Mouse (Mus musculus): ENCODE measurements around the gene Gm9844.
"Not testable (repeated sequence)": the region's sequence is repeated elsewhere in the genome, so short reads cannot be mapped to it uniquely, and the experiment has no call there.

Gene Gm9844

DNA sequence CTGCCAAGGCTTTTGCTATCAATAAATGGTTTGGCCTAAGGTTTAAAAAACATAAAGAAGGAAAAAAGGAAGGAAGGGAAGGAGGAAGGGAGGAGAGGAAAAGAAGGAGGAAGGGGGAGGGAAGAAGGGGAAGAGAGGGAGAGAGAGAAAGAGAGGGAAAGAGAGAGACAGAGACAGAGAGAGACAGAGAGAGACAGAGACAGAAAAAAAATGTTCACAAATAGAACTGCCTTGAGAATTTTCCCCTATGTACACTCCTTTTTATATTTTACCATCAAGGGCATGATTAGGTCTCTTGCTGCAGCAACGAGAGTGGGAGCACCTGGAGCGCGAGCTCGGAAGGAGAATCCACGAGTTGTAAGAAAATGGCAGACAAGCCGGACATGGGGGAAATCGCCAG lies at the start of gene Gm9844:
Gene Gm9844, plus strand, starts transcription at position 301 of the 400 bp plus-strand sequence.
- no peak for DNase-seq (ENCODE audit: low spot score in 2 of 2)

DNA sequence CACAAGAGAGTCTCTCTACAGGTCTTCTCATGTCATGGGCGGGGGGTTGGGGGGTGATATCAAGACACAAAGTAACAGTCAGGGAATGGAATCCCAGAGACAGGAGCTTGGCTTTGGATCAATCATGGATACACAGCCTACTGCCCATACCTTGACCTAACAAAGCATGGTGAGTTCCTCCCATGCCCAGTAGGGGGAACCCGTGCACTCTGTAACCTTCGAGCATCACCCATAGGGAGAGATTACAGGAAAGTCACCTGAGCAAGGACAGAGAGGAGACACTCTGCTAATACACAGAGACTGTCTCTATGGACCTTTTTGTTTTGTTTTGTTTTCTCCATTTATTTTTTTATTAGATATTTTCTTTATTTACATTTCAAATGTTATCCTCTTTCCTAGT lies 44.5 kb upstream of the Gm9844 start:
- DNase-seq (ENCODE audit: low spot score in 2 of 2), result peak; percentile 75 to 80

DNA sequence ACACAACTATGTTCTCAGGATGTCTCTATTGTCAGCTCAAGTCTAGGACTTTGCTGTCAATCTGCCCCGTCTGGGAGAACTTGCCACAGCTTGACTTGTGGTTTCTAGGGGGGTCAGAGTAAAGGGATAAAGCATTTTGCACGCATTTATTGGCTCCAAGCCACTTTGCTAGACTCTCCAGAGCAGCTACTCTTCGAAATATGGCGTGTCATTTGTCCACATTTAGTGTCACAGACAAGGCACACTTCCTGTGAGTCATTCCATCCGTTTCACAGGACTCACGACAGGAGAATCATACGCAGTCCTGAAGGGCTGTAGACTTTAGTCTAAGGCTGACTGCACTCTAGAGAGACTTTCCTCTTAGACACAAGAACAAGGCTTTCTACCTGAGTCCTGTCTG lies 37.6 kb upstream of the Gm9844 start:
- no peak for DNase-seq (ENCODE audit: low spot score in 2 of 2)

DNA sequence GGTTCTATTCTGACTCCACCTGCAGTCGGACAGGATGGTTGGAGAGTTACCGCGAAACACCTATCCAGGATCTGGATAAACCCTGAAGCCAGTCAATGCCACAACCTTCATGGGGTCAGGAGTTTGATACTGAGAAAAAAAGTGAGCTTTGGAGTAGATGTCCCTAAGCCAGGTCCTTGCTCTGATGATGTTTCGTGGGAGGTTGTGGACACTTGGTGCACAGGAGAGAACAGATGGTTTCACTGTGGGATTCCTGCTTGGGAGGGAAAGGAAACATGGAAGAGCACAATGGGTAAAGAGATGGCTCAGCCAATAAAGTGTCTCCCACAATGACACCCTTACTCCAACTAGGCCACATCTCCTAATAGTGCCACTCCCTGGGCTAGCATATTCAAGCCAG lies 34.8 kb upstream of the Gm9844 start:
- DNase-seq (ENCODE audit: low spot score in 2 of 2), result no peak

DNA sequence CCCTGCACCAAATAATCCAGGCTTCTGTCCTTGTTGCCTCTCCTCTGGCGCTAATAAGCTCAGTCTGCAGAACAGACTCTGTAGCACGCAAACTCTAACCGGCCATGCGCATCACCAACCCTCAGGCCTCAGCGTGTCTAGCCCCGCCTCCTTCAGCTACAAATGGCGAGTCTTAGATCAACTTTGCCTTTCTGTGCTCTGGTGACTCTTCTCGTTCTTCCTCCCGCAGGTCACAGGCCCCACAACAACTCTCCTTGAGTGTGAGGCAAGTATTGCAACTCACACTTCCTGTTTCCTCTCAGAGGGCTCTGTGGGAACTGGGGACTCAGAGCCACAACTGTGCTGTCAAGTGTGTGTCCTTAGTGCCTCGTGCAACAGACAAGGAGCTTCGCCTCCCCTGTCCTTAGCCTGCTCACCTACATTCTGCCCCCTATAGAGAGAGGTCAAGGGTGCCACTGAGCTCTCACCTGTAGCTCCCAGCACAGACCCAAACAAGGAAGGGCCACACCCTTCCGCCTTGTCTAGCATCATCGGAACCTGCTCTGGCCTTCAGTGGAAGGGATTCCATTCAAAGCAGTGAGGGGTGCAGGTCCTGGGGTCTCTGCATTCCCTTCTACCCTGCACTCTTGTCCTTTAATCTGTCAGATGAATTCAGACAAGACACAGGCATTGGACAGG lies 23.1 kb upstream of the Gm9844 start:
- not testable (repeated sequence) for DNase-seq (ENCODE audit: low spot score in 2 of 2)

DNA sequence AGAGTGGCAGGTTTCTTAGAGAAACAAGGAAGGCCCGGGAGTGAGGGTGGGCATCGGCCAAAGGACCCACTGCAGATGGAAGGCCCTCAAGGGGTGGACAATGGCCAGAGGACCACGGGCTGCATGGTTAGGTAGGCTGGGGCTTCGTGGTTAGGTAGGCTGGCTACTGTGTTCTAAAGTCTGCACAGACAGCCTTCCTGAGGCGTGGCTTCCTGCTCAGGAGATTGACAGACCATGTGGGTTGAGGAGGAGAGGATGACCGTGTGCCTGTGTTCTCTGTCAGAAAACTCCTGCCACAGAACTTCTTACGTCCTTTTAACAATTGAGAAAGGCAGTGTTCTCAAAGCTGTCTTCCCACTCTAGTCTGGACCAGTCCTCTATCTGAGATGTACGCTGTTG lies 22.6 kb upstream of the Gm9844 start:
- no peak for DNase-seq (ENCODE audit: low spot score in 2 of 2)

DNA sequence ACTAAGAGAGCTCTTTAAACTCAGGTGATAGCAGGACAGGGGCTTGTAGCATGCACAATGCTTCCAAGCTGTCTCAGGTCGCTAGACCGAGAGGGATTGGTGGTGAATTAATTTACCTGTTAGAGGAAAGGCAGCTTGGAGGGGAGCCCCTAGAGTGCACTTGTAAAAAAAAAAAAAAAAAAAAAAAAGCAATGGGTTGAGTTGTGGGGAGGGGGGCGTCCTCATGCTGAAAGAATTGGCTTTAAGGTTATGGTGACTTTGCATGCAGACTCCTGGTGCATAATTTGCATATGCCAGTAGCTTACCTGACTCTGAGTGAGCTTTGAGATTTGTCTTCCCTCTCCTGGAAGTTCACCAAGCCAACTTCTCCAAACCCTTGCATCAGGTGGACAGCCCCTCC lies 21.7 kb upstream of the Gm9844 start:
- no peak for DNase-seq (ENCODE audit: low spot score in 2 of 2)

DNA sequence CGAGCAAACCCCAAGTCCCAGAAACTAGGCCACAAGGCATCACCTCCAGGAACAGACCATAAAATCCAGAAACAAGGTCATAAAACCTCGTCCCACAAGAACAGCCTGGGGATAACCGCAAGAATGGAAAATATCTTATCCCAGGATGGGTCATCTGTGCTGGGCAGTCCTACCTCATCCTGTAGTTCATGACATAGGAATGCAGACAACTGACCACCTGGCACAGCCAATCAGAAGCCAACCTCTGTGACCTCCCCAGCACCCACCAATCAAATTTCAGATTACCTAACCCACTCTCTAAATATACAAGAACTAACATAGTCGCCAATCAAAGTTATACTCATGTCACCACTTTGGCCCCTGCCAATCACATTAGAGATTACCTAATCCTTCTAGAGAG lies 21.0 kb upstream of the Gm9844 start:
- no peak for DNase-seq (ENCODE audit: low spot score in 2 of 2)

DNA sequence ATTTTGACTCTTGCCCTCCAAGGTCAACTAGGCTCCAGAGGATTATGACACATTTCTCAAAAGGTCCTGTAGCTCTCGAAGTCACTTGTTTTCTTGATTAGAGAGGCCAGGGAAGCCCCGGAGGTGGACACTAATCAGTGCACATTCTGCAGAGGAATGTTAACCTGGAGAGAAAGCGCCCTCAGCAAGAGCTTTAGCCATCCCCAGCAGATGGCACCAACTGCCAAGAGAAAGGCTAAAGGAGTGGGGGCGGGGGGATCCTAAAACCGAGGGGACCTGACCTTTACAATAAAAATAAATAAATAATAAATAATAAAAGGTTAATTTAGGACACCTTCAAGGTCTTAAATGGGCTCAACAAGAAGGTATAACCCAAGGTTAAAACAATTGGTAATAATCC lies 17.9 kb upstream of the Gm9844 start:
- no peak for DNase-seq (ENCODE audit: low spot score in 2 of 2)

DNA sequence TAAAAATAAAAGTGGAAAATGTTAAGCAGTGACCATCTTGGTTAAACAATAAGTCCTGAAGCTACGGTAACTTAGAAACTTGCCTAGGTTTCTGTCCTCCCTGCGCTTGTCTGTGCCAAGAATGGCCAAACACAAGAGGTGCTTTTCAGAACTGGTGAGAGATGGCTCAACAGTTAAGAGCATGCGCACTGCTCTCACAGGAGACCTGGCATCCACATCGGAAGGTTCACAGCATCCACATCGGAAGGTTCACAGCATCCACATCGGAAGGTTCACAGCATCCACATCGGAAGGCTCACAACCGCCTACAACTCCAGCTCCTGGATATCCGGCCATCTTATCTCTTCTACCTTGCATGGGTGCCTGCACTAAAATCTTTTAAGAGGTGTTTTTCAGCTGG lies 16.8 kb upstream of the Gm9844 start:
- DNase-seq (ENCODE audit: low spot score in 2 of 2), result no peak

DNA sequence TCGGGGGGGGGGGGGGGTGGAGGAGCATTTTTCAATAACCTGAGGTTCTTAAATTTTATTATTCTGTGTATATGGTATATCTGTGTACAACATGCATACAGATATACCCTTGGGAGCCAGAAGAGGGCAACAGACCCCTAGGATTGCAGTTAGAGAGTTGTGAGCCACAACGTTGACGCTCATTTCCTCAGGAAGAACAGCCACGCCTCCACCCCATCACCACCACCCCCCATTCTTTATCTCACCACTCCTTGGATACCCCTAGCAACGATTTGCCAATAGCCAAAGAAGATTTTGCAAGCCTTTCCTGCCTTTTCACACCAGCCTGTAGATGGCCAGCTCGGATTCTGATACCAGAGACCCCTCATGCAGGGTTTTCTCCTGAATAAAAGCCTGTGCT lies 16.3 kb upstream of the Gm9844 start:
- peak in 1 of 2 experiments; percentile 5 for DNase-seq (ENCODE audit: low spot score in 2 of 2)

DNA sequence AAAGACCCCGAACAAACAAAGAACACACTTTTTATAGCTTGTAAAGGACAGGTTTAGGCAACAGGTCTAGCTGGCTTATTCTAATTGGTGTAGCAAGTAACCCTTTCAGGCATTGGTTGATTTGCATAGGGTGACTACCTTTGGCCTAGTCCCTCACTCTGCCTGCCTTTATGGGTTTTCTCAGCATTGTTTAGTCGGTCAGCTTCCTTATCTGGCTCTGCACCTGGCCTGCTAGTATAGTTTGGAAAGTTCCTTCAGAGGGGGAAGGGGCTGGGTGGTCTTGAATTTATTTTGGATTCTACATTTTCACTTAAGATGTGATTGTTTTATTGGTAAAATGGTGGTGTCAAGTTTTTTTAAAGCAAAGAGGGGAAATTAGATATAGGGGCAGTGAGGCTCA lies 15.4 kb upstream of the Gm9844 start:
- not testable (repeated sequence) for DNase-seq (ENCODE audit: low spot score in 2 of 2)

DNA sequence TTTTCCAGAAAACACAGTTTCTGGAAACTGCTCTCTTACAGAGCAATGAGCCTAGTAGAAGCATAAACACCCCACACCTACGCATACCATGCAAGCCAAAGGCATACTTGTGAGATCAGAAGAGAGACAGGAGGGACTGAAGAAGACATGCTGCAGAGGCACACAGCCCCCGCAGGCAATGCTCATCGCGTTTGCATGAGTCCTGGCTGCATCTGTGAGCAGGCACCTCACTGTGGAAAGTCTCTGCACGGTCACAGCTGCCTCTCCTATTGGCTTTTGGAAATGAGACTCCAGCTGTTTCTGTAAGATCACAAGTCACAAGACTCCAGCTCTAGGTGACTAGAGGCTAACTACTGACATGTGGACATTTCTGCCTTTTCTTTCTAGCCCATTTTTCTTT lies 11.9 kb upstream of the Gm9844 start:
- DNase-seq (ENCODE audit: low spot score in 2 of 2), result peak; percentile 68 to 72

DNA sequence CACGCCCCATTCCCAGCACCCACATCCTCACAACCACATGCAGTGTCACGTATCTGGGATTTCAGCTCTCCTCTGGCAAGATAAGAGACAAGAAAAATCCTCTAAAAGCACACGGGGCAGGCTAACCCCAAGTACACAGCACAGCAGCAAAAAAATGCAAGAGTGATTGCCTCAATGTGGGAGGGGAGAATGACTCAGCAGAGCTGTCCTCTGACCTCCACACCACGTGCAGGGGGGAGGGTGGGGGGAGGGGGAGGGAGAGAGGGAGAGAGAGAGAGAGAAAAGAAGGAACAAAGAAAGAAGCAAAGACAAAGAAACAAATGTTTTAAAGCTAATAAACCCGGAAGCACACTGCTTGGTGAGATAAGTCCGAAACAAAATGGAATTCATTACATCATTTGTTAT lies 11.1 kb upstream of the Gm9844 start:
- DNase-seq (ENCODE audit: low spot score in 2 of 2), result no peak

DNA sequence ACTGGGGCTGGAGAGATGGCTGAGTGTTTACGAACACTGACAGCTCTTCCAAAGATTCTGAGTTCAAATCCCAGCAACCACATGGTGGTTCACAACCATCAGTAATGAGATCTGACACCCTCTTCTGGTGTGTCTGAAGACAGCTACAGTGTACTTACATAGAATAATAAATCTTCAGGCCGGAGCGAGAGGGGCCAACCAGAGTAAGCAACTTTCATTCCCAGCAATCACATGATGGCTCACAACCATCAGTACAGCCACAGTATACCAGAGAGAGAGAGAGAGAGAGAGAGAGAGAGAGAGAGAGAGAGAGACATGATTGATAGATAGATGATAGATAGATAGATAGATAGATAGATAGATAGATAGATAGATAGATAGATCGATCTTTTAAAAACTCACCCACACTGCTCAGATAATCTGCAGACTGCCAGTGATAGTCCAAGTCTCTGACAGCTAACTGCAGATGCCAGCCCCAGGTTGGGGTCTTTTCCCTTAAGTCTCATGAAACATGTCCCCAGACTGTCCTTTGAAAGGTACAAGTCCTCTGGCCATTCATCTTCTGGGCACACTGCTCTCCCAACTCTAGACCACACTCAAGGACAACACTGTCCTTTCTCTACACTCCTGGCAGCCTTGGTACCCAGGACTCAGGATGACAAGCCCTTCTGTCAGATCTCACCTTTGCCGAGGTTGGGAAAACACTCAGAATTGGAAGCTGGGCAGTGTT lies 10.3 kb upstream of the Gm9844 start:
- no peak for DNase-seq (ENCODE audit: low spot score in 2 of 2)

DNA sequence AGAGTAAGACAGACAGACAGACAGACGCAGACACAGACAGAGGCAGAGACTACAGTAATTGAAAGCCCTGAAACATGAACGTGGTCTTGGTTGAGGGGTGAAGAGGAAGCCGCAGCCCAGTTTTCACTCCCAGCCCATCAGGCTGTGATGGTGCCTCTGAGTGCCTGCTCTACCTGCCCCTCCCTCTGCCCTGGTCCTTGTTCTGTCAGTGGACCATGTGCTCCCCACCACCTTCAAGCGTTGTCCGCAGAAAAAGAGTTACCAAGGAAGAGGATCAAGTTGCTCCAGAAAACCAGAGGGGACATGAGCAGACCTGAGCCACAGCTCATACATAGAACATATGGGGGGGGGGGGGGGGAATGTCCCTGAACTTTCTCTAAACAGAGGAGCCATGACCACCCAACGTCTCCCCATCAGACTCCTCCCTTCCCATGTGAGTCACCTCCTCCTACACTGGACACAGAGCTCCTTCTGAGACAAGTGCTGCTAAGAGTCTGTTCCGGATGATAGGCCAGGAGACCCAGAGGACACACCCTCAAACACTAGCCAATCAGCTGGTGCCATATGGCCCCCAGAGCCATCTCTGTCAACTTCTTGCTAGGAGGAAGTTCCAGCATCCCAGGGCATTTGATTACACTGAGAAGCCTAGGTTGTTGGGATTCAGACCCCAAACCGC lies 9.3 kb upstream of the Gm9844 start:
- DNase-seq (ENCODE audit: low spot score in 2 of 2), result no peak

DNA sequence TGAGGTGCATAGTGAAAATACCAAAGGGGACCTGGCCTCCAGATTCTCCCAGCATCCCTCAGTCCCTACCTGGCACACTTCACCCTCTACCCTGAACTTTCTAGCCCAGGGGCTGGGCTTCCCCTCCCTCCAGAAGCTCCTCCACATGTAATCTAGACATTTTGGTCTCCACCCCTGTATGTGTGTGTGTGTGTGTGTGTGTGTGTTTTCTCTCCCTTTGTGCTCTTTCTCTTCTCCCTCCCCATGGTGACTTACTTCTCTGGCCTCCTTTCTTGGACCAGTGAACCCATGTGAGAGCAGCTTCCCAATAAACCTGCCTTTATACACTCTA lies 8.8 kb upstream of the Gm9844 start:
- no peak for DNase-seq (ENCODE audit: low spot score in 2 of 2)

DNA sequence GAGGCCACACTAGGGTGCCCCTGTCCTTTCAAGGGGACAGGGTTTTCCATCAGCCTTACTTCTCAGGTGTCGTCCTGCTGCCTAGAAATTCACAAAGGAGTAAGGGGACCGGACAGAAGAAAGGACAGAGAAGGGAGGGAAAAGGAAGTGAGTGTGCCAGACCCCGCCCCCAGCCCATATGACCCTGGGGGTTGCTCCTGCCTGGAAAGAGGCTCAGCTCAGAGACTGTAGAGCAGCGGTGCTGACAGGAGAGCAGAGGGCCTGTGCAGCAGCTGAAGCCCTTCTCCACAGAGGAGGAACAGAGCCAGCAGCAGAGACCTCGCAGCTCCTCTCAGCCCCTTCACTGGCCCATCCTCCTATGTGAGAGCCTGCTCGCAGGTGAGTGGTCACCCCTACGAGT lies 8.3 kb upstream of the Gm9844 start:
- no peak for DNase-seq (ENCODE audit: low spot score in 2 of 2)

DNA sequence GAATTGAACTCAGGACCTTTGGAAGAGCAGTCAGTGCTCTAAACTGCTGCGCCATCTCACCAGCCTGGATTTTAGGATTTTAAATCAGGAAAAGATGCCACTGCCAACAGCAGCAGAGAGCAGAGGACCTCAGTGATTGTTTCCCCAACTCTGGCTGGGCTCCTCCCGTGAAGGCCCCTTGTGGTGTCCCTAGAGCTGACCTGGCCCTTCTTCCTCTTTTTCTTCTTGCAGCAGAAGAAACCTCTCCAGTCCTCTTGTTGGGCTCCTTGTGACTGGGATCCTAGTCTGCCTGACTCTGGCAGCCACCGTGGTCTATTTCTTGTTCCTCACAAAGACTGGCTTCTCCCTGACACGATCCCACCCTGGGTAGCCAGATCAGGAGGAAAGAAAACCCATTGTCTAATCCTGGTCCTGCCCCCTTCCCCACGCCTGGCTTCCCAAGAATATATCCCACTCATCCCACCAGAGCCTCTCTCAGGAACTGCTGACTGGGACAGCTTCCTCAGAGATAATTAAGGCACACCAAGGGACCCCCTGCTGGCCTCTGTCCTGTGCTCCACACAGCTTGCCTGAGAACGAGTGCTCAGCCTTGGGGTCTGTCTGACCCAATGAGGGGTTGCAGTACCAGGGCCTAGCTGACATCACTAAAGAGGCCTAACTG lies 5.4 kb upstream of the Gm9844 start:
- DNase-seq (ENCODE audit: low spot score in 2 of 2), result no peak

DNA sequence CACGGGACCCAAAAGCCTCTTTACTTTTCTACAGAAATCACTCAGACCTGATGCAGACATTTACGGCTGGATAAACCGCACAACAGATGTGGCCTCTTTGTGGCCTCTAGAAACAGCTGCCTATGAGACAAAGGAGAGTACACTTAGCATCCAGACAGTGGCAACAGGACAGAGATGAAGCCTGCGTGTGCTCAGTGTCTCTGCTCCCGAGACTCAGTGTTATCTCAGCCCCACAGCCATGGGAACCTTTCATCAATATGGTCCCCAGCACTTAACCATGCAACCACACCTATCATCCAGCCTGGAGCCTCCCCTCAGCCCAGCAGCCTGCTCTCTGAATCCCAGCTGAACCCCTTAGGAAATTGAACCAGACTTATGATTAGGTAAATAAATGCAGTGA lies 2.8 kb upstream of the Gm9844 start:
- DNase-seq (ENCODE audit: low spot score in 2 of 2), result no peak

DNA sequence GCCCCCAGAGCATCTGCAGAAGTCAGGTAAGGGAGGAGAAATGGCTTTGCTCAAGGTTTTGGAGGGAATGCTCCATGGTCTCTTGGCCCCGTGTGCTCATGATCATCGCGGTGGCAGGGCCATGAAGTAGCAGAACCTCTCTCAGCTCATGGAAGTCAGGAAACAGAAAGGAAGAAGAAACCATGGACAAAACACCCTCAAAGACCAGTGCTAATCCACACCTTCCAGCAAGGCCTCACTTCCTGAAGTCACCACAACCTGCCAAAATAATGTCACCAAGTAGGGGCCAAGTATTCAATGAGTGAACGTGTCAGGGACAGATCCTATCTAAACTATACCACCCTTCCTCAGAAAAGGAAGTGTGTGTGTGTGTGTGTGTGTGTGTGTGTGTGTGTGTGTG lies 840 bp downstream of the Gm9844 start:
- DNase-seq (ENCODE audit: low spot score in 2 of 2), result no peak

DNA sequence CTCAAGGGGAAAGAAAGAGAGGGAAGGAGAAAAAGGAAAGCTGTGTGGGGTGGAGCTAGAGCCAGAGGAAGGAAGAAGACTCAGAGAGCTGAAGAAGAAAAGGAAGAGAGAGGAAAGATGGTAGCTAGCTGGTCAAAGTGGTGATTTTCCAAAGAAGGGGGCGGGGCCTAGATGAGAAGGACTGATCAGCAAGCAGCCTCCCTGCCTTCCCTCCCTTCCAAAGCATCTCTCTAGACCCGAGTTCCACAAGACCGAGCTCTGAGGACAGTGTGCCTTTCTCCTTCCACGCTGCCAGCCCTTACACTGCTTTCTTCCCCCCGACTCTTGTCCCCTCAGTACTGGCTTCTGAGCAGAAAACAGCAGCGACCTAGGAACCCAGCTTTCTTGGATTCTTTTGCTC lies 2.1 kb downstream of the Gm9844 start:
- no peak for DNase-seq (ENCODE audit: low spot score in 2 of 2)

DNA sequence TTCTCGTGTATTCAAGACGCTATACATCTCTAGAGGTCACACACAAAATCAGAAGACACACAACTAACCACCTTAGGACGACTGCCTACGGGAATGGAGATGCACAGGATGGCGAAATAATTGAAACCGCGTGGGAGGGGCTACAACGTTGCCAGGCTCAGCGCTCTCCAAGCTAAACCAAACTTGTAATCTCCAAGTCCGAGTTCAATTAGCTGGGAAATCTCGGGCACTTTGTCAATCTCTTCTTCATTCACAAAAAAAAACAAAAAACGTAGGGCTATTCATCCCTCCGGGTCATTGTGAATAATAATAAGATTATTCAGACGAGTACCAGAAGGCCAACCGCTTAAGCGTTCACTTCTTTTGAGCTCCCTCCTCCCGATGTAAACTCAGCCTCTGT lies 7.1 kb downstream of the Gm9844 start:
- DNase-seq (ENCODE audit: low spot score in 2 of 2), result no peak

Measured in right cerebral cortex, adult 2 months (tissue).